Mouse (Mus musculus): ENCODE data around the gene Bbc3. TPM values are rescaled to one million over a fixed set of nuclear protein-coding genes. Genes with fewer than 3 reads are reported as not detected.
"Not testable (repeated sequence)": the region's sequence is repeated elsewhere in the genome, so short reads cannot be mapped to it uniquely, and the experiment has no call there.

Gene Bbc3
- total RNA-seq (2021): 6.8 and 11.5 TPM in 2 replicates
- long read RNA-seq, transcript Bbc3-203 (2 exons, 881 nt): major isoform, 6 of 18 reads
- long read RNA-seq, partial matches to known transcripts: 7 of 18 reads
- long read RNA-seq, other reads (novel, unspliced or antisense): 2 of 18 reads

DNA sequence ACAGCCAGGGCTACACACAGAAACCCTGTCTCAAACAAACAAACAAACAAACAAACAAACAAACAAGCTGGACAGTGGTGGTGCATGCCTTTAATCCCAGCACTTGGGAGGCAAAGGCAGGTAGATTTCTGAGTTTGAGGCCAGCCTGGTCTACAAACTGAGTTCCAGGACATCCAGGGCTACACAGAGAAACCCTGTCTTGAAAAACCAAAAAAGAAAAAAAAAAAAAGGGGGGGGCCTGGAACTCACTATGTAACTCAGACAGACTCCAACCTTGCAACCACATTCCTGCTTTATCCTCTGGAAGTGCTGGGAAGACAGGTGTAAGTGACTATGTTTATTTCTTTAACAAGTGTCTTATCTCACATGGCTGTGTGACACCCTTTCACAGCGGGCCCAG, at the start of gene Bbc3:
TSS of gene Bbc3 (plus strand) at position 301 of the 400 bp plus-strand sequence.
- not testable (repeated sequence) for DNase-seq

DNA sequence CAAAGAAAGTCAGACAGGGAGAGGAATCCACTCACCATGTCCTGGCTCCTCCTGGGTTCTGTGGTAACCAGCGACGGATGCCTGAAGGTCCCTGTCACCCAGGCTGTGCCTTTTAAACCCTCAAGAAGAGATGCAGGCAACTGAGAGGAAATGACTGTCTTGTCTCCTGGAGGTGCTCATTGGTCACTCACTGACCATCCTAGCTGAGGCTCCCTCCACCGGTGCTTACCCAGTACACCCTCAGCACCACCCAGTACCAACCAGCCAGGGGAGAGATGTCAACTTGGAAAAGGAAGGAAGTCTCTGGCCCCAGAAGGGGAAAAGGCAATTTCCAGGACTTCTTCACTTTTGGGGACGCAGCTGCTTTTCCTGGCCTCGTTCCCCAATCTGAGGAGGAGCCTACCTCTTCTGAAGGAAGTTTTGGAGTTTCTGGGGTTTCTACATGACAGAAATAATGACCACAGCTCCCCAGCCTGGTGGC, 49.0 kb upstream of the Bbc3 start, which contains the start of gene C5ar1:
TSS of gene C5ar1 (minus strand) at position 431 of the 481 bp plus-strand sequence.
- no peak for DNase-seq

DNA sequence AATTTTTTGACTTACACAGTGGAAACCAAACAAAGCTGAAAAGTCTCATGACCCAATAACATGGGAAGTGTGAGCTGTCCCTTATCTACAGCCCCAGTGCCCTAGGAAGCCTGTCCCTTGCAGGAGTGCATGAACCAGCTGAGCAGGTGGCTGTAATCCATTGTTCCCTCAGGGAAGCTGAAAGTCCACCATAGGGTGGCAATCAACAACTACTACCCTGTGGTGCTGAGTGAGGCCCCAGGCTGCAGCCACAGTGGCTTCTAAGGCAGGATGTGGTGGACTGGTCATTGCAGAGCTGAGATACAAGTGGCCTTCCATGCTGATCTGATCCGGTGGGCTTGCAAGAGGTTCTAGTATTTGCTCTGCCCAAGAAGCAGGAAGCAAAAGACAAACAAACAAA, 47.1 kb upstream of the Bbc3 start:
- DNase-seq: no peak

DNA sequence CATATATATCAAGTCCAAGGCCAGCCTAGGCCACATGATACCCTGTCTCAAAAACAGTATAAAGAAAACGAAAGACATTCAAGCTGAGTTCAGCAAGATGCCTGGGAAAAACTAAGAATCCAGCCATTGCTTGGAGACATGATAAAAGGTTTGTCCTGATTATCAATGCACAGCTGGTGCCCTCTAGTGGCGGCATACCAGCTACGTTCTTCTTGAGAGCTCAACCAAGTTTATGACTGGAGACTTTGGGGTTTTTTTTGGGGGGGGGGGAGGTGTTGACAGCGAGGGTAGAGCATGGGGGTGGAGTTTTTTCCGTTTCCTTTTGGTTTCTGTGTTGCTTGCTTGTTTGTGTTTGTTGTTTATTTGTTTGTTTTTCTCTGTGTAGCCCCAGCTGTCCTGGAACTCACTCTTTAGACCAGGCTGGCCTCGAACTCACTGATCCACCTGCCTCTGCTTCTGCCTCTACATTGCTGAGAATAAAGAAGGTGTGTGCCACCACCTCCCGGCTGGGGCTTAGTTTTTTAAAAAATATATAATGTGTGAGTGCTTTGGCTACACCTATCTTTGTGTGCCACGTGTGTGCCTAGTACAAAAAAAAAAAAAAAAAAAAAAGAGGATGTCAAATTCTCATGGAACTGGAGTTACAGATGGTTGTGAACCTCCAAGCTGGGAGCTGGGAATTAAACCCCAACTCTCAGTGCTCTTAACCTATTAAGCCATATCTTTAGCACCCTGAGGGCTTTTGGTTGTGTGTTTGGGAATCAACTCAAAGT, 45.0 kb upstream of the Bbc3 start:
- peak; percentile 83 for DNase-seq

DNA sequence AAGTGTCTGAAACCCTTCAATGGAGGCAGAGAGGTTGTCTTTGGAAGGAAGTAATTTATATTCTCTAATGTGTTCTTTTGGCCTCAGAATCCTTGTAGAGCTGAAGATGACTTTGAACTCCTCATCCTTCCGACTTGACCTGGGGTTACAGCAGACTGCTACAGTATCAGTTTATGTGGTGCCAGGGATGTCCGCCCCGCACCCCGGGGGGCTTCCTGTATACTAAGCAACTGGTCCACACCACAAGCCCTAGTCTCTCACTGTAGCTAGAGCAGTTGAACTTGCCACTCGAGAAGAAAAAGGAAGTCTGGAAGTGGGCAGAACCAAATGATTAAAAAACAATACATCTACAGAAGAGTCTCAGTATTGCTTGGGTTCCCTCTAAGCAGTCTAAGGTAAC, 44.4 kb upstream of the Bbc3 start:
- DNase-seq: no peak

DNA sequence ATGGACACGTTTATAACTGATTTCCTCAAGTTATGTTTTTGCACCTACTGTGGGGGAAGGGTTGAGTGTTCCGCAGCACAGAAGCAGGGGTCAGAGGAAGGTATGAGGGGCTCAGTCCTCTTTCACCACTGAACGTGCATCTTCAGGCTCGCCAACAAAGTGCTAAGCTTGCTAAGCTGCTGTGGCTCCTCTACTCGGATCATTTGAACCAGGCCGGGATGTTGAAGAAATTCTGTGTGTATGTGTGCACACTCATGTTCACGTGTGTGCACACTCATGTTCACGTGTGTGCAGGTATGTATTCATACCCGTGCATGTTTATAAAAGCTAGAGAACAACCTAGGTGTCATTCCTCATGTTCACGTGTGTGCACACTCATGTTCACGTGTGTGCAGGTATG, 42.3 kb upstream of the Bbc3 start:
- DNase-seq: no peak

DNA sequence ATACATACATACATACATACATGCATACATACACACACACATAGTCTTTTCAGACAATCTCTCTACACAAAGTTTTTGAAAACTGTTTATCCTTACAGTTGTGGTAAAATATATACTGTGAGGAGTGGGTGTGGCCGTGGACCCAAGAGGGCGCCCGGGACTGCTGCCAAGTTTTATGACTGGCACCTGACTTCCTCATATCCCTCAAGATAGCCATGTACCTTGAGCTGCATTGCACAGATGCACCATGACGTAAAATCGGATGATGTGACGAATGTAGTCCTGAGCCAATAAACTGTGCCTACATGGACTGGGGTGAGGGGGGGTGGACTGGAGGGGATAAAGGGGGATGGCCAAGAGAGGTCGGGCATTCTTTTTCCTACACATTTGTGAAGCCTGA, 41.6 kb upstream of the Bbc3 start:
- not testable (repeated sequence) for DNase-seq

DNA sequence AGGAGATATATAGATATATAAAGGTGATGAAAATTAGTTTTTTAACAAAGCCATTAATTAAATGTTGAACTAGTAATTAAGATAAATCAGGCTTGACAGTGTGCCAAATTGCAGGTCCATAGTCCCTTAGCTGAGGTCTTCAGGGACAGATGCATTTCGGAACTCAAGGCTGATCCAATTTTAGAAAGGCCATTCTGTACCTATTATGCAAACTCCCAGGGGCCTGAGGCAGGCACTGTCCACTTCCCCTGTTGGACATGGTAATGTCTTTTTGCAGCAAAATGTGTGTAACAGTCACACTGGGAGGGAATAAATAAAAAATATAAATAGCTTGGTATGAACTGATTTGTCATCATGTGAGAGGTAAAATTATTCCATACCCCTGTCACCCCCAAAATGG, 37.1 kb upstream of the Bbc3 start:
- DNase-seq: no peak

DNA sequence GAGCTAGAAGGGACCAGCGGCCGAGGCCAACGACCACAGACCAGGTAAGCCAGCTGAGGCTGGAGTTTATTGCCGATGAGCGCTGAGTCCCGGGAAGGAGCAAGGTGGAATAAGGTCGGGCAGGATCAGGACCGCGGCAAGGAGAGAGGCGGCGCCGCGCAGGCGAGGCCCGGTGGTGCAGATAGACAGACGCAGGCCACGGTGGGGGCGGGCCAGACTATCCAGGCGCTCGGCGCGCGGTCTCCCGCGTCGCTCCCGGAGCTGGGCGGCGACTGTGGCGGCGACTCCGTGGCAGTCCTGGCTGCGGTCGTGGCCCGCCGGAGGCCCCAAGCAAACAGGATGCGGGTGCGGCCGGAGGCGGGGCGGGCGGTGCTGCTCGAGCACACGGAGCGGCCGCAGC, 35.5 kb upstream of the Bbc3 start:
- peak; percentile 80 for DNase-seq

DNA sequence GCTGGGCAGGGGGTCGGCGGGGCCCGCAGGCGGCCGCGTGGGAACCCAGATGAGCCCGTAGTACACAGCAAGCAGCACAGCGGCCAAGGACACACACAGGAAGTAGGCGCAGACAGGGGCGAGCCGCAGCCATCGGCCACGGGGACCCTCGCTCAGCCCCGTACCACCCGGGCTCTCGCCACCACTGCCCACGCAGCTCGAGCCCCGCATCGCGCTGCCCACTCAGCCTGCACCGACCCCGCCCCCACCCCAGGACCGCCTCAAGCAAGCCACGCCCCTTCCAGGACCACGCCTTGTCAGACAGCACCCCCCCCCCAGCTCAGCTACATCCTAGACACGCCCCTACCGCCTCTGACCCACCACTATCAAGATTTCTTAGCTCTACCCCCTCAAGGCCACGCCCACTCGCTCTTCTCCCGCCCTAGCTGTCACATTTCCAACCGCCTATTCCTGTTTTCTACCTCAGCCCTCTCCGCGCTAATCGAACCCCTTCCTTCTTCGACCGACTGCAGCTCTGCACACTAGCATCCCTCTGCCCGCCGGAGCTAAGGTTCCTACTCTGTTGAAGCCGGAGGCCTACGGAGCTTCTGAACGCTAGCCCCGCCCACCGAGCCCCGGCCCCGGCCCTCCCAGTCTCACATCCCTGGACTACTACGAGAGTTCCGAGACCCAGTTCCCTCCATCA, 35.0 kb upstream of the Bbc3 start, which contains the start of gene Inafm1:
TSS of gene Inafm1 (minus strand) at position 537 of the 685 bp plus-strand sequence.
- DNase-seq: peak; percentile 87

DNA sequence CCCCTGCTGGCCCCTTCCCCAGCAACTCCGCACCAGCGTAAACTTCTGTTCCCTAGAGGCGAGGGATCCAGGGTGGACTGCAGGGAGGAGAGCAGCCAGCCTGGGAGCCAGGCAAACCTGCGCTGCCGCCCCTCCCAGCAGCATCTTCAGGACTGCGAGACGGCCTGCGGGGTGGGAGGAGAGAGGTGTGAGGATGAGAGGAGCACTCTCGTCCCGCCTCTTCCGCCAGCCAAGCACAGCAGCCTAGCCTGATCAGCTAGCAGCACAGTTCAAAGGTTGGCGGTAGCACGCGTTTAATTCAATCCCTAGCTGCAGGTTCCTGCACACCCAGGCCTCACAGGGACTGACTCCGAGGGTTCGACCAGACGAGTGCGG, 34.4 kb upstream of the Bbc3 start:
- peak; percentile 64 for DNase-seq

DNA sequence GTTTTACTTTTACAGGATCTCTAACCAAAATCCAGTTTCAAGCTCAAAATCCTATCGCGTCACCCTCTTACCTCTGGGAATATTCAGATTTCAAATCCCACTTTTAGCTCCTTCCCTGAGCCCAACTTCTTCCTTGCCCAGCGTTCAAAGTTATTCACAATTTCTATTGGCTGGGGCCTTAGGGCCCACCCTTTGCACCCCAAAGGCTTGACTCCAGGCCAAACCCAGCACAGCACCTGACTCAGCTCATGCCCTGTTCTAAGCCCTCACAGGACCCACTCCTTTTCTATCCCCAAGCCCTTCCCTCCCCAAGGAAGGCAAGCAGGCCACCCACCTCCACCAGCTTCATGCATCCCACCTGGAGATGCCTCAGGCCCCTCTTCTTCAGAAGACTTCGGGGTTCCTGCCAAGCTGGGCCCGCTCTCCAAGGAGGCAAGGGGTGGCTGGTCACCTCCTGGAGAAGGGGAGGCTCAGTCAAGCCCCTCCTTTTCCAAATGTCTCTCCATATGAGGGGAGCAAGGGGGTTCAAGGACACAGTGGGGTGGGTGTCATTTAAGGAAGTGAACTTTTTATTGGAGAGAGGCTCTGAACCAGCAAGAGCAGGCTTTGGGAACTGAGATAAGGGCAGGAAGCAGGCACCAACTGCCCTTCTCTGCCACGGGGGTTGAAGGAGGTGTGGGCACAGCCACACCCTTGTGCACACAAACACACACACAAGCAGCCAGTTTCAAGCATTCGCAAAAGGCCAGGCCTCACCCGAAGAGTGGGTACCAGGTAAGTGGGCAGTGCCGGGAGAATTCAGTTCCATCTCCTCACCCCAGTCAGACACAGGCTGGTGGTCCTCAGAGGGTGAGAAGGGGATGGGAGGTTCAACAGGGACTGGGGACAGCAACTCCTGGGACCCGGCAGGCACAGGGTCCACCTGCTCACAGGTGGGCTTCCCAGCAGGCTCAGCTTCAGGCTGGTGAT, 33.0 kb upstream of the Bbc3 start:
- DNase-seq: no peak

DNA sequence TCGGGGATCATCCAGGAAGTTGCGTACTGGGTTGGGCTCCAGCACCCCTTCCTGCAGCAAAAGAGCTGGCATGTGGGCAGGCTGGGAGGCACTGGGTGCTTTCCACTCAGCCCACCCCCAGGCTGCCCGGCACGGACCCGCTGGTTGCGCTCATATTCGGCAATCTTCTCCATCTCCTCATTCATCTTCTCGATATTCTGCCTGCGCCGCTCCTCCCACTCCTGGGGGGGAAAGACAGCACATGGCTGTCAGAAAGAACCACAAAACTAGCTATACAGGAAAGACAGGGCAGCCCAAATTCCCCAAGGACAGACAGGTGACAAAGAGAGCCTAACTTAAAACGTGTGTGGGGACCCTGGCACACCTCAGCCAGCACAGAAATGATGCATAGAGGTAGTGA, 27.5 kb upstream of the Bbc3 start:
- DNase-seq: no peak

DNA sequence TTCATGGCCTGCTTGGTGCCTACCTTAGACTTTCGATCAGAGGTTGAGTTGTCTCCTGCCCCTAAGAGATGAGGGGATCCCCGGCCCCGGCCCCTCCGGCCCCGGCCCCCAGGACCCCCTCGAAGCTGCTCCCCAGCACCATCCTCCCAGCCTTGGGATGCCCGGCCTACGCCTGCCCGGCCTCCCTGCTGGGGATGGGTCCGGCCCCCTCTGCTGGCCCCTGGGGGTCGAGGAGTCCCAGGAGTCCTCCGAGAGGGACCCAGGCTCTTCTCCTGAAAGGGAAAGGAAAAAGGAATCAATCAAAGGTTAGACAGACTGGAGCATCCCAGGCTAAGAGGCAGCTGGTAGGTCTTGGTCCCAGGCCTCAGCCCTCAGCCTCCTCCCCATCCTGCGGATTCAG, 25.9 kb upstream of the Bbc3 start:
- no peak for DNase-seq

DNA sequence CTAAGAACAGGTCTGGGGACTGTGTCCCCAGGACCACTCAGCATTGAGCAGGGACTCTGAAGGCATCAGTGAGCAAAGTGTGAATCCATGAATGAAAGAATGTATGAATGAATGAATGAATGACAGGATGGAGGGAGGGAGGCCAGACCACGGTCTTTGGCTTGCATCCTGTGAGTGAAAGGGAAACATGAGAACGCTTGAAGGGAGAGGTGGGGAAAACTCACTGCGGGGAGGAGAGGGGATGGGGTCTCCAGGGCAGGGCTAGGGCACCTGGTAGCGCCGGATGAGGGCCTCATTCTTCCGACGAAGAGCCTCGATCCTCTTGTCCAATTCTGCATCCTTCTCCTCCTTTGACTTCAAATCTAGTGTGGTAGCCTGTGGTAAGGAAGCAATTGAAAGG, 24.2 kb upstream of the Bbc3 start:
- DNase-seq: no peak

DNA sequence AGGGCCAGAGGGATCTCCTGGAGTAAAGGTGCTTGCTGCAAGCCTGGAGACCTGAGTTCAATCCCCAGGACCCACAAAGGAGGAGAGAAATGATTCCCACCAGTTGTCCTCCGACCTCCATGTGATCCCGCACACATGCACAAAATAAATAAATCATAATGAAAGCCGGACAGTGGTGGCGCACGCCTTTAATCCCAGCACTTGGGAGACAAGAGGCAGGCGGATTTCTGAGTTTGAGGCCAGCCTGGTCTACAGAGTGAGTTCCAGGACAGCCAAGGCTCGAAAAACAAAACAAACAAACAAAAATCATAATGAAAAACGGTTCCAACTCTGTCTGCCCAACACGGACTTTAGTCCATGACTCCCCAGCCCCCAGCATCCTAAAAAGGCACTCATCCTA, 23.3 kb upstream of the Bbc3 start:
- DNase-seq: no peak

DNA sequence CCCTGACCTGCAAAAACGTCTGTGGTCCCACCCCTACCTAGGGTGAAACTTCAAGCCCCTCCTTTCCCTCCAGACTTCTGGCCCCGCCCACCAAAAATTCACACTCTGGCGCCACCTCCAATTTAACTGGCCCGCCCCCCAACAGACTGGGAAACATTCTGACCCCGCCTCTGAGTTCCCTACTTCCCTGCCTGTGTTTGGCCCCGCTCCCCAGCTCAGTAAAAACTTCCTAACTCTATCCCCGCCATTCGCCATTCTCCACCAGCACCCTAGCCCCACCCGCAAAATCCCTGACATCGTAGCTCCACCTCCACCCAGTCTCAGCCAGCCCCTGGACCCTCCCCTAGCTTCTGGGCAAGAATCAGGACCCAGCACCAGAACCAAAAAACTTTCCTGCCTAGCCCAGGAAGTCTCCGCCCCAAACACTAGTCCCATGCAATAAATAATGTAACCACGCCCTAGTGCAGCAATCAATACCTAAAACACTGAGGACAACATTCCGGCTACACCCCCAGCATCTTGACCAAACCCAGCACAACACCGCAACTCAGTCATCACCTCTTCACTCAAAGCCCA, 22.7 kb upstream of the Bbc3 start:
- peak; percentile 54 for DNase-seq

DNA sequence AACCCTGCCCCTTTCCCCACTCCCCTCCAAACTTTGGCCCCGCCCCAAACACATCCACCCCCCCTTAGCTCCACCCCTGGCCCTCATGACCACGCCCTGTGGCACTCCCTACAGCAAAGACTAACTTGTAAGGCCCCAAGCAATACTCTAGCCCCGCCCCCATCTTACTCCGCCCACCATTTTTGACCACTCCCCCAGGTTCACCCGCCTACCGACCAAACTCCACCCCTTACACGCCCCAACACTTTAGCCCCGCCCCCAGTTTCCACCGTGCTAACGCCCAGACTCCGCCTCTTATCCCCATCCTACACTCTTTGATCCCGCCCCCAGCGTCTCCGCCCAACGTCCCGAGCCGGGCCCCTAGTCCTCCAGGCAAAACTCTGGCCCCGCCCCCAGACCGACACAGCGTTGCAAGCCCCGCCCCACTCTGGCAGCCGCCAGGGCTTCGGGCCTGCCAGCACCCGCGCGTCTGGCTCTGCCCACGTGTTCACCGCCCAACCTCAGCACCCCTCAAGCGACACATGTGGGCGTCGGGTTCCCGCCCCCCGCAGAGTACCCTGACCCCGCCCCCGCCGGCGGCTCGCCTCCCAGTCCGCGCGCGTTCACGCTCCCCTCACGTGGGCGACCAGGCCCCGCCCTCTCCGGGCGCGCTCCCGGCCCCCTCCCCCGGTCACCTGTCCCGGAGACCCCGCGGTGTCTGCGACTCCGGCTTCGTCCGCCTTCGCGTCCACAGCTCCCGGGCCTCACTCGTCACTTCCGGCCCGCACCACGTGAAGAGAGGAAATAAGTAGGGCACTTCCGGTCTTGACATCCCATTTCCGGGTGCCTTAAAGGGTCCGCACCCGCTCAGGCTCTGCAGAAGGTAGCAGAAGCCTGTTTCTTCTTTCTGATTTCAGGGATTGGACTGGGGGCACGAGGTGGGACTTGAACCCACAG, 21.9 kb upstream of the Bbc3 start, which contains the start of gene Ccdc9:
TSS of gene Ccdc9 (minus strand) at position 770 of the 936 bp plus-strand sequence.
- peak; percentile 100 for DNase-seq

DNA sequence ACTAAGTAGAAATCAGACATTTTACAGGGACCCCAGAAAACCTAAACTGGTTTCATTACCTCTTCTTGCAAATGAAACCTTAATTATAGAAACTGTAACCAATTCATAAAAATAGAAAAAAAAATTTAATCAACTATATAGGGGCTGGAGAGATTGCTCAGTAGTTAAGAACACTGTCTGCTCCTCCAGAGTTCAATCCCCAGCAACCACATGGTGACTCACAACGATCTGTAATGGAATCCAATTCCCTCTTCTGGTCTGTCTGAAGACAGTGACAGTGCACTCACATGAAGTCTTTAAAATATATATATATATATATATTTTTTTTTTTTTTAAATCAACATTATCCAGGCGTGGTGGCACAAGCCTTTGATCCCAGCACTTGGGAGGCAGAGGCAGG, 21.2 kb upstream of the Bbc3 start:
- no peak for DNase-seq

DNA sequence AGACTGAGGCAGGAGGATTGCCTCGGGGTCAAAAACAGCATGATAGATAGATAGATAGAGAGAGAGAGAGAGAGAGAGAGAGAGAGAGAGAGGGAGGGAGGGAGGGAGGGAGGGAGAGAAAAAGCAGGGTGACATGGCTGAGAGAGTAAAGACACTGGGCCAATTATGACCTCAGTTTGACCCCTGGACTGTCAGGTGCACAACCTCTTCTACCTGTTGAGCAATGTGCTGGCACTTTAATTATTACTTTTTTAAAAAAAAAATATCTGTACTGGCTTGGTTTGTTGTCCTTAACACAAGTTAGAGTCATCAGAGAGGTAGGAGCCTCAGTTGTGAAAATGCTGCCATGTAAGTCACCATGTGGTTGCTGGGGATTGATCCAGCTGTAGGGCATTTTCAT, 20.4 kb upstream of the Bbc3 start:
- no peak for DNase-seq

DNA sequence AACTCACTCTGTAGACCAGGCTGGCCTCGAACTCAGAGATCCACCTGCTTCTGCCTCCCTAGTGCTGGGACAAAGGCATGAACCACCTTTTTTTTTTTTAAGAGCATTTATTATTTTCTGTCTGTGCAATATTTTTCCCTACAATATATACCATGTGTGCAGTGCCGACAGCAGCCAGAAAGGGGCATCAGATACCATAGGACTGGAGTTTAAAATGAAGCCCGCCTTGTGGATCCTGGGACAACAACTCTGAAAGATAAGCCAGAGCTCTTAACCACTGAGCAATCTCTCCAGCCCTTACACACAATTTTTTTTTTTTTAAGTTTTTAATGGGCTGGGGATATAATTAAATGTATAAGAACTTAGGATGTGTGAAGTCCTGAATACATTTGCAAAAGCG, 13.8 kb upstream of the Bbc3 start:
- no peak for DNase-seq

Measured in adrenal gland, postnatal 25 days (tissue).